Mouse (Mus musculus) hindbrain, embryonic 15.5 days (tissue): ENCODE data around the gene D330045A20Rik. TPM values are rescaled to one million over a fixed set of nuclear protein-coding genes. Genes with fewer than 3 reads are reported as not detected.

Experiments
- ATAC-seq: fragments of 200-750 bp; cut with Nextera tagmentation; 2 replicates; pipeline ENCODE4 v1.8.0; 2017; ENCODE audit warnings: low read depth, moderate number of reproducible peaks, moderate TSS enrichment; ENCODE audit not compliant: low FRiP score
- H3K27ac ChIP-seq: fragments of 300-500 bp; sonication (generic); replicated peaks from 2 replicates; pipeline ENCODE4 v1.5.1; 2015; ENCODE audit warnings: mild to moderate bottlenecking, inconsistent platforms
- H3K27me3 ChIP-seq: fragments of 300-500 bp; sonication (generic); 2 replicates; pipeline ENCODE4 v1.6.1; 2015; ENCODE audit warnings: control low read depth, inconsistent platforms
- H3K36me3 ChIP-seq: fragments of 300-500 bp; sonication (generic); 2 replicates; pipeline ENCODE4 v1.6.1; 2015; ENCODE audit warnings: control low read depth, inconsistent platforms
- H3K4me1 ChIP-seq: fragments of 300-500 bp; sonication (generic); replicated peaks from 2 replicates; pipeline ENCODE4 v1.6.1; 2015; ENCODE audit warnings: control low read depth, inconsistent platforms
- H3K4me2 ChIP-seq: fragments of 300-500 bp; sonication (generic); 2 replicates; pipeline ENCODE4 v1.6.1; 2015; ENCODE audit warnings: moderate library complexity, mild to moderate bottlenecking, inconsistent platforms
- H3K4me3 ChIP-seq: fragments of 300-500 bp; sonication (generic); 2 replicates; pipeline ENCODE4 v1.5.1; 2015; ENCODE audit warnings: mild to moderate bottlenecking, inconsistent platforms
- H3K9ac ChIP-seq: fragments of 300-500 bp; sonication (generic); 2 replicates; pipeline ENCODE4 v1.6.1; 2015; ENCODE audit warnings: inconsistent platforms
- H3K9me3 ChIP-seq: fragments of 300-500 bp; sonication (generic); 2 replicates; pipeline ENCODE4 v1.6.1; 2016; ENCODE audit warnings: control low read depth, inconsistent platforms
- WGBS: fragments of 180-500 bp; shearing (Covaris S2); methylation state at CpG from one replicate; pipeline ENCODE4 v1.1.7; 2015; 5-methylcytosine and 5-hydroxymethylcytosine counted together
- polyA plus RNA-seq: library from polyadenylated mRNA; unstranded; fragments of >200 nt; fragmentation: Nextera tagmentation; extraction: Ambion mirVana; gene quantifications from 2 replicates; pipeline ENCODE4 v1.2.1, GENCODE M21; 2015

D330045A20Rik gene
- polyA plus RNA-seq, 1 experiment from 2014 or later: 1.3 TPM

GRCm38 (mm10) chrX:139596404-139596803 lies 116.2 kb downstream of the D330045A20Rik start:
- Histone ChIP-seq H3K27me3 (peaks cover 5% of the 10 kb centered on the region; the same call in 1 of the 2 replicates), H3K36me3 (no peaks in the 10 kb centered on the region), H3K4me3 (no peak overlapping the region), H3K27ac (no peak overlapping the region), H3K4me2 (no peak overlapping the region), H3K9me3 (no peaks in the 10 kb centered on the region), H3K9ac (no peak overlapping the region), H3K4me1 (no peaks in the 10 kb centered on the region)
- ATAC-seq: no peak
- WGBS: 87% methylated on average over 6 of the region's 6 CpGs

Other genes with a start within 250 kb of the D330045A20Rik start
- gene Trap1a, start 146.7 kb upstream of the D330045A20Rik start, polyA plus RNA-seq: not detected in 2 replicates
- gene Rnf128, start 82.9 kb downstream of the D330045A20Rik start, polyA plus RNA-seq: 4.9 and 5.0 TPM in 2 replicates
- 0.44 and 0.76 TPM in 2 replicates for gene Tbc1d8b, start 204.6 kb downstream of the D330045A20Rik start, polyA plus RNA-seq
- not detected in 2 replicates for gene Gm15013, start 234.1 kb downstream of the D330045A20Rik start, polyA plus RNA-seq